Mouse (Mus musculus) cerebellum, adult 2 months (tissue): ENCODE results near the gene Ubl7. TPM values are rescaled to one million over a fixed set of nuclear protein-coding genes. Genes with fewer than 3 reads are reported as not detected.
"Not testable (repeated sequence)": the region's sequence is repeated elsewhere in the genome, so short reads cannot be mapped to it uniquely, and the experiment has no call there.

Experiments used
- DNase-seq, 2 experiments: peaks; one replicate each; pipeline ENCODE4 v3.0.0; 2021
- H3K27ac ChIP-seq: fragments of 200-500 bp; 2 replicates; pipeline ENCODE4 v1.5.1; 2012; ENCODE audit warnings: low read length, control low read depth, inconsistent platforms; ENCODE audit not compliant: insufficient read depth
- H3K27me3 ChIP-seq: fragments of 200-500 bp; 2 replicates; pipeline ENCODE4 v1.6.1; 2012; ENCODE audit warnings: inconsistent platforms, mild to moderate bottlenecking, low read length, moderate library complexity; ENCODE audit not compliant: control insufficient read depth, insufficient read depth
- H3K4me1 ChIP-seq: fragments of 200-500 bp; 2 replicates; pipeline ENCODE4 v1.6.1; 2011; ENCODE audit warnings: low read length; ENCODE audit not compliant: control insufficient read depth, insufficient read depth
- H3K4me3 ChIP-seq: fragments of 200-500 bp; replicated peaks from 2 replicates; pipeline ENCODE3; 2011; ENCODE audit warnings: mild to moderate bottlenecking, low read depth, low read length, control low read depth; ENCODE audit not compliant: insufficient read depth
- CTCF ChIP-seq: fragments of 200-500 bp; IDR thresholded peaks from 2 replicates; pipeline ENCODE4 v1.5.1; 2011; ENCODE audit warnings: low read depth, mild to moderate bottlenecking, control low read depth, low read length, moderate library complexity, borderline replicate concordance; ENCODE audit not compliant: insufficient read depth
- POLR2A ChIP-seq: fragments of 200-500 bp; IDR thresholded peaks from 2 replicates; pipeline ENCODE4 v1.6.1; 2011; ENCODE audit warnings: low read length, control low read depth, borderline replicate concordance; ENCODE audit not compliant: insufficient read depth
- WGBS: fragments of 180-500 bp; shearing (Covaris S2); methylation state at CpG from one replicate; pipeline ENCODE4 v1.1.7; 2018; 5-methylcytosine and 5-hydroxymethylcytosine counted together
- polyA plus RNA-seq: library from polyadenylated mRNA; depleted of rRNA; stranded (reverse); fragments of >200 nt; gene quantifications from 2 replicates; pipeline ENCODE4 v1.2.3, GENCODE M21; 2012

Gene Ubl7
- polyA plus RNA-seq, 1 experiment: 133 TPM

GRCm38 (mm10) chr9:57874134-57874533 is 36.6 kb upstream of the Ubl7 start:
- 76% methylated on average over 5 of the region's 5 CpGs for WGBS
- no peak for DNase-seq
- no peaks in the 10 kb centered on the region for H3K4me1 ChIP-seq
- no peaks in the 10 kb centered on the region for H3K27me3 ChIP-seq
- H3K4me3 ChIP-seq: no peak overlapping the region
- no peak for TF ChIP-seq POLR2A
- no peak for TF ChIP-seq CTCF
- no peak overlapping the region for H3K27ac ChIP-seq

GRCm38 (mm10) chr9:57874994-57875393 is 35.8 kb upstream of the Ubl7 start:
- 66% methylated on average over 3 of the region's 3 CpGs for WGBS
- Histone ChIP-seq H3K27me3 (no peaks in the 10 kb centered on the region), H3K4me3 (no peak overlapping the region), H3K27ac (no peak overlapping the region), H3K4me1 (no peaks in the 10 kb centered on the region)
- DNase-seq: no peak
- TF ChIP-seq CTCF (no peak), POLR2A (no peak)

DNA sequence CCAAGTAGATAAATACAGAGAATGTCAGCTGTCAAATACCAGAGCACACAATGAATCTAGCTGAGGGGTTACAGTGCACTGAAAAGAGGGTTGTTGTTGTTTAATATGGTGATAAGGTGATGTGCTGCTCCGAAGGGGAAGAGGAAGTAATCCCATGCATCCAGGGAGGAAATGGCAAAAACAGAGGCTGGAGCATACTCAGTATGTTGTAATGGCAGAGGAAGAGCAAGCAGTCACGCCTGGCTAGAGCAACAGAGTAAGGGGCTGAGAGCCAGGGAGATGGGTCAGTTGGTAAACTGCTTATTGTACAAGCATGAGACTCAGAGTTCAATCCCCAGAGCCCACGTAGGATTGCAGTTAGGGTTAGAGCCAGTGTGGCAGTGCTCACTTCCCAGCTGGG is 31.6 kb upstream of the Ubl7 start:
- 45% methylated on average over 3 of the region's 3 CpGs for WGBS
- no peak overlapping the region for H3K27ac ChIP-seq
- no peaks in the 10 kb centered on the region for H3K4me1 ChIP-seq
- no peaks in the 10 kb centered on the region for H3K27me3 ChIP-seq
- no peak for TF ChIP-seq POLR2A
- TF ChIP-seq CTCF: no peak
- DNase-seq: no peak
- no peak overlapping the region for H3K4me3 ChIP-seq

GRCm38 (mm10) chr9:57880278-57880677 is 30.5 kb upstream of the Ubl7 start:
- 13% methylated on average over 4 of the region's 4 CpGs for WGBS
- DNase-seq: no peak
- no peak for TF ChIP-seq CTCF
- TF ChIP-seq POLR2A: no peak
- no peak overlapping the region for H3K27ac ChIP-seq
- no peaks in the 10 kb centered on the region for H3K27me3 ChIP-seq
- no peaks in the 10 kb centered on the region for H3K4me1 ChIP-seq
- H3K4me3 ChIP-seq: no peak overlapping the region

DNA sequence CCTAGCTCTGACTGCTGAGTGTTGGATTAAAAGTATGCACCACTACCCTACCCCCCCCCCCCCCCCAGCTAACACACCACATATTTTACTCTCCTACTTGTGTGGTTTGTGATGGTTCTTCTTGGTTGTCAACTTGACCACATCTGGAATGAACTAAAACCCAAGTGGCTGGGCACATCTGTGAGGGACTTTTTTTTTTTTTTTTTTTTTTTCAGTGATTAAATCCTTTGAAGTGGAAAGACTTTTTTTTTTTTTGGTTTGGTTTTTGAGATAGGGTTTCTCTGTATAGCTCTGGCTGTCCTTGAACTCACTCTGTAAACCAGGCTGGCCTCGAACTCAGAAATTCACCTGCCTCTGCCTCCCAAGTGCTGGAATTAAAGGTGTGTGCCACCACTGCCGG is 29.0 kb upstream of the Ubl7 start:
- not testable (repeated sequence) for H3K27me3 ChIP-seq, H3K4me3 ChIP-seq, H3K27ac ChIP-seq, DNase-seq, H3K4me1 ChIP-seq
- 87% methylated on average over 2 of the region's 2 CpGs for WGBS

DNA sequence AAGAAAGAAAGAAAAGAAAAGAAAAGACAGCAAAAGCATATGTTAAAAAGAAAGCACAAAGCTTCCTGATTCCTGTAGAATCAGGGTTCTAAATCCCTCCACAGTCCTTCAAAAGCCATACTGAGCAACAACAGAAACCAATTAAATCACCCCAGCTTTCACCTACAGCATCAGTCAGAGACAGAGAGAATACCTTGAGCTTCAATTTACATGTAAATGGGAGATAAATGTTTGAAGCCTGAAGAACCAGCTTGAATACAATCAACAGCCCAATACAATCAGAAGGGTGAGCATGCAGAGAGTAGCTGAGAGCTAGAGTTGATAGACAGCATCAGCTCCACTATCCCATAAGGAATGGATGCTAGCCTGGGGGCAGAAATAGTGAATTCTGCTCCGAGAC is 27.4 kb upstream of the Ubl7 start:
- no peak overlapping the region for H3K4me3 ChIP-seq
- TF ChIP-seq CTCF (no peak), POLR2A (no peak)
- DNase-seq: no peak
- no peaks in the 10 kb centered on the region for H3K4me1 ChIP-seq
- no peak overlapping the region for H3K27ac ChIP-seq
- H3K27me3 ChIP-seq: no peaks in the 10 kb centered on the region
- 91% methylated on average over 1 of the region's 1 CpGs for WGBS

DNA sequence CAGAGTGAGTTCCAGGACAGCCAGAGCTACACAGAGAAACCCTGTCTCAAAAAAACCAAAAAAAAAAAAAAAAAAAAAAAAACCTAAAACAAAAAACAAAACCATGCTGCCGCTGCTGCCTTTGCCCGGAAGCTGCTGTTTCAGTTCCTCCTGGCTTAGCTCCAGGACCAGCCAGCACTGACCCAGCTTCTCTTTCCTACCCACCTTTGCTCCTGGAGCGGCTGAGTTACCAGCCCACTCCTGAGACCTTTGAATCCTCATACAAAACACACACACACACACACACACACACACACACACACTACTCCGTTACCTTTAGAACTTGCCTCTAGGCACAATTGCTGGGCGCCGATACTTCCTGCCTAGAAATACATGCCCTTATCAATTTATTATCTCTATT is 22.7 kb upstream of the Ubl7 start:
- TF ChIP-seq POLR2A (no peak), CTCF (no peak)
- DNase-seq: no peak
- H3K4me3 ChIP-seq: no peak overlapping the region
- no peak overlapping the region for H3K27ac ChIP-seq
- no peaks in the 10 kb centered on the region for H3K4me1 ChIP-seq
- H3K27me3 ChIP-seq: no peaks in the 10 kb centered on the region
- WGBS: 77% methylated on average over 6 of the region's 6 CpGs

GRCm38 (mm10) chr9:57900478-57900877 is 10.3 kb upstream of the Ubl7 start:
- no peak for DNase-seq
- WGBS: 54% methylated on average over 10 of the region's 10 CpGs
- Histone ChIP-seq H3K4me3 (no peak overlapping the region), H3K27ac (no peak overlapping the region), H3K27me3 (no peaks in the 10 kb centered on the region; the same call in 1 of the 2 replicates), H3K4me1 (no peaks in the 10 kb centered on the region)
- TF ChIP-seq POLR2A (no peak), CTCF (no peak)

- Histone ChIP-seq H3K4me3 (no peak overlapping the region), H3K27ac (no peak overlapping the region), H3K4me1 (no peaks in the 10 kb centered on the region), H3K27me3 (no peaks in the 10 kb centered on the region; the same call in 1 of the 2 replicates)
- DNase-seq: no peak
- 25% methylated on average over 9 of the region's 9 CpGs for WGBS
- no peak for TF ChIP-seq CTCF
- no peak for TF ChIP-seq POLR2A
Measured at GRCm38 (mm10) chr9:57901197-57901596, 9.6 kb upstream of the Ubl7 start.
